Mouse (Mus musculus) ES-Bruce4 (cell line): Measurements from ENCODE around the gene Skil. TPM values are rescaled to one million over a fixed set of nuclear protein-coding genes. Genes with fewer than 3 reads are reported as not detected.

Experiments used
- H3K27ac ChIP-seq: 2 replicates; pipeline ENCODE4 v1.5.1; 2012; ENCODE audit warnings: low read length, inconsistent platforms; ENCODE audit not compliant: insufficient read depth
- H3K27me3 ChIP-seq: 2 replicates; pipeline ENCODE4 v1.6.1; 2012; ENCODE audit warnings: mild to moderate bottlenecking, low read length, inconsistent platforms; ENCODE audit not compliant: control insufficient read depth, poor library complexity, insufficient read depth, severe bottlenecking
- H3K36me3 ChIP-seq: 2 replicates; pipeline ENCODE4 v1.6.1; 2012; ENCODE audit warnings: inconsistent platforms, mild to moderate bottlenecking, low read length, moderate library complexity; ENCODE audit not compliant: control insufficient read depth, poor library complexity, insufficient read depth, severe bottlenecking
- H3K4me1 ChIP-seq: one replicate; pipeline ENCODE4 v1.8.1; 2011; ENCODE audit warnings: low read length; ENCODE audit not compliant: control insufficient read depth, insufficient read depth
- H3K4me3 ChIP-seq: 2 replicates; pipeline ENCODE4 v1.5.1; 2011; ENCODE audit warnings: low read depth, mild to moderate bottlenecking, low read length
- H3K9ac ChIP-seq: 2 replicates; pipeline ENCODE4 v1.6.1; 2012; ENCODE audit warnings: low read depth, mild to moderate bottlenecking, inconsistent platforms; ENCODE audit not compliant: poor library complexity, severe bottlenecking
- H3K9me3 ChIP-seq: replicated peaks from 2 replicates; pipeline ENCODE4 v1.6.1; 2012; ENCODE audit warnings: mild to moderate bottlenecking, low read length, inconsistent platforms; ENCODE audit not compliant: control insufficient read depth, poor library complexity, insufficient read depth, severe bottlenecking
- CTCF ChIP-seq: IDR thresholded peaks from one replicate; pipeline ENCODE4 v1.8.1; 2011; ENCODE audit warnings: low read depth, low read length
- EP300 ChIP-seq: IDR thresholded peaks from 2 replicates; pipeline ENCODE4 v1.6.1; 2011; ENCODE audit warnings: low read depth, low read length; ENCODE audit not compliant: insufficient read depth
- POLR2A ChIP-seq: IDR thresholded peaks from one replicate; pipeline ENCODE4 v1.8.1; 2011; ENCODE audit warnings: low read length; ENCODE audit not compliant: insufficient read depth
- polyA plus RNA-seq: library from polyadenylated mRNA; stranded (reverse); fragments of >200 nt; gene quantifications from 2 replicates; pipeline ENCODE4 v1.2.4, GENCODE M21; 2011; ENCODE audit warnings: low read depth; ENCODE audit not compliant: missing spikeins, insufficient read depth, insufficient read length

Gene Skil
- polyA plus RNA-seq, 1 experiment, result 69.6 TPM

DNA sequence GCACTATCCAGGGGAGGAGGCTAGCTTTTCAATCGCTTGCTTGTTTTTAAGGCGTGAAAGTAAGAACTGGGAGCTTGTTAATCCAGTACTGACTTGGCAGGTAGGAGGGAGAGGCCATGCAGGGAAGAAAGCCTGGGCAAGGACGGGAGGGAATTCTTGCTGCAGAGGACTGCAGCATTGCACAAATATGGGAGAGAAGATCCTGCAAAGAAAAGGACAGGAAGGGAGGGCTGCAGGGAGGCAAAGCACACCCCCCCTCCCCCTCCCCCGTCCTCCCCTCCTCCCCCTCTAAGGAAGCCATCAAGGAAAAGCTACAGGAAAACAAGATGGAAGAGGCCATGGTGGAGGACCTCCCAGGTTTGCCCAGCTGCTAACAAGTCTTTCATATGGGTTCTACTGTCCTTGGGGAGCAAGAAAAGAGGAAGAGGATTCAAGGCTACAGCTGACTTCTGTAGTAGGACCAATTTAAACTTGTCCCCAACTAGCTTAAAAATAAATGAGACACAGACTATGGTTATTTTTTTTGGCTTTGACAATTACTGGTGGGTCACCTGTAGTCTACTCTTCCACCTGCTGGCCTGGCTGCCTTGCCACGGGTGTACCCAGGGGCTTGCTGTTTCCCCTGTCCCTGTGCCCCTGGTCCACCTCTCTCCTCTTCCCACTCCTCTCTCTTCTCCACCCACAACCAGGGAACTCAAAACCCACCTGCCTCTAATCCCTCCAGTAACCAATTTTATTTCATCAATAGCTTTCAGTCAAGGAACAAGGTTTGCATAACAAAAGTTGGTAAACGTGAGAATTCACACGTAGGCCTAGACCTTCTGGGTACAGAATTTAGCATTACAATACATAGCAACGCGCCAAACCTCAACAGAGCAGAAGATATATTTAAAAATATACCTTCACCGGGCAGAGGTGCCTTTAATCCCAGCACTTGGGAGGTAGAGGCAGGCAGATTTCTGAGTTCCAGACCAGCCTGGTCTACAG, 5.8 kb upstream of the Skil start:
- Histone ChIP-seq H3K27me3 (no peaks in the 10 kb centered on the region), H3K27ac (peak overlapping the region; percentile 93), H3K9ac (no peak overlapping the region), H3K9me3 (no peaks in the 10 kb centered on the region), H3K4me3 (no peak overlapping the region; the same call in 1 of the 2 replicates), H3K4me1 (peaks cover 8% of the 10 kb centered on the region), H3K36me3 (no peaks in the 10 kb centered on the region)
- TF ChIP-seq EP300 (peak; percentile 59; the same call in 1 of the 2 replicates), POLR2A (no peak), CTCF (no peak)

DNA sequence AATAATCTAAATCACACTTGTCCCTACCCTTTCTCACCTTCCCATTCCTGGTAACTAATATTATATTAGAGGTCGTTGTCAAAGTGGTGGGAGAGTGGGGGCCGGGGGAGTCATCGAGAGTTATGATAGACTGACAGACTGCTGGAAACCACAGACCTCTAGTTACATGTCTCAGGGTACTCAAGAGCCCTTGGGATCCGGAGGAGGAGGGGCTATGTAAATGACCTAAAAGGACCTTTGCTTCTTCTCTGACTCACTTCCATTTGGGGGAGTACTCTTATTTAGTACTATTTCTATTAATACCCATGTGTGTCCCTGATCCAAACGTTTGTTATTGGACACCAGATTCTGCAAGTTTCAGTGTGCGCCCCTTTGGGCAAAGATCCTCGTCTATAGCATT, 4.9 kb upstream of the Skil start:
- H3K27me3 ChIP-seq, result no peaks in the 10 kb centered on the region
- H3K4me1 ChIP-seq, result peaks cover 8% of the 10 kb centered on the region
- no peaks in the 10 kb centered on the region for H3K36me3 ChIP-seq
- H3K27ac ChIP-seq, result peak overlapping the region; percentile 76
- H3K9ac ChIP-seq, result no peak overlapping the region
- no peaks in the 10 kb centered on the region for H3K9me3 ChIP-seq
- H3K4me3 ChIP-seq, result no peak overlapping the region
- TF ChIP-seq POLR2A (no peak), EP300 (no peak), CTCF (no peak)

DNA sequence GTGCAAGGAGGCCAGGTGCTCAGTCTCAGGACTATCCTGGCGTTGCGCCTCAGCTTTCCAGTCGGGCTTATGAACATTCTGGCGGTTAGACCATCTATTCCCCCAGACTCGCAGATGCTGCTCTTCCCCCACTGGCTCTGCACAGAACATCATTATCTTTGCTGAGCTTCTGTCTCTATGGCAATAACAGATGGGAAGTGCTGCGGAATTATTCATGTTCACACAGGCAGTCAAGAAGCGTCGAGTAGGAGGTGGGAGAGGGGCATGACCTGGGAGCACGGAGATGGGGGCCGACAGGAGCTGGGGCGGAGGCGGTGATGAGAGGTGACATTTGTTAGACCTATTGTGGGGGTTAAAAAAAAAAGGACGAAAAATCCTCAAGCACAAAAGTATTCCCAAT, 1.7 kb upstream of the Skil start:
- Histone ChIP-seq H3K4me3 (no peak overlapping the region), H3K27me3 (no peaks in the 10 kb centered on the region), H3K36me3 (peaks cover 10% of the 10 kb centered on the region), H3K9ac (peak overlapping the region; percentile 98), H3K9me3 (no peaks in the 10 kb centered on the region), H3K4me1 (peaks cover 7% of the 10 kb centered on the region), H3K27ac (no peak overlapping the region)
- no peak for TF ChIP-seq CTCF

DNA sequence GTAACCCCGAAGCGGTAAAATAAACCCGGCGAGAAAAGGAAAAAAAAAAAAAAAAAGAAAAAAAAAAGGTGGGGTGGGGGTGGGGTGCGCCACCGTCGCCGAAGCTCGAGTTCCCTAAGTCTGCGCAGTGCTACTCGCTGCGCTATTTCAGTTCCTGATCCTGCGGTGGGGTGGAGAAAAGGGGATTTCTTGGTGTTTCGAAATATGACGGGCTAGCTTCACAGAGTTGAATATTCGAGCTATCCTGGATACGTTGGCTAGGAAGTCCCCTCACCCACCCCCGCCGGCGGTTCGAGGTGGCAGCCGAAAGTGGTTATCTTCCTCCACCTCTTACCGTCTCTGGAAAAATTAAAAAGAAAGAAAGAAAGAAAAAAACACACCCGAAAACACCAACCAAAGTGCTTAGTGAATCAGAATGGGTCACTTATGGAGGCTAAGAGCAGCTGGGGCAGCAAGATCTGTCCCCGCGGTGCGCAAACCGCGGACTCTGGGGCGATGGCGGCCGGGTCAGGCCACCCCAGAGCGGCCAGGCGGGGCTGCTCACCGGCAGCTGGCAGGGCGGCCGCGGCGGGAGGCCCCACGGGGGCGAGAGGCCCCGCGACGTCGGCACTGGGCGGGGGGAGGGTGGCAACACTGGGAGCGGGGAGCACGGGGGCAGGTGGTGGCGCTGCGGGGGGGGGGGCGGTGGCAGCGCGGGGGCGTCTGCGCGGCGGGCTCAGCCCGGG, 1.1 kb upstream of the Skil start:
- Histone ChIP-seq H3K9me3 (no peaks in the 10 kb centered on the region), H3K27me3 (no peaks in the 10 kb centered on the region), H3K27ac (peak overlapping the region; percentile 80), H3K9ac (peak overlapping the region; percentile 98), H3K36me3 (peaks cover 14% of the 10 kb centered on the region), H3K4me3 (peak overlapping the region; percentile 57), H3K4me1 (peaks cover 7% of the 10 kb centered on the region)
- no peak for TF ChIP-seq CTCF
- no peak for TF ChIP-seq EP300
- no peak for TF ChIP-seq POLR2A

DNA sequence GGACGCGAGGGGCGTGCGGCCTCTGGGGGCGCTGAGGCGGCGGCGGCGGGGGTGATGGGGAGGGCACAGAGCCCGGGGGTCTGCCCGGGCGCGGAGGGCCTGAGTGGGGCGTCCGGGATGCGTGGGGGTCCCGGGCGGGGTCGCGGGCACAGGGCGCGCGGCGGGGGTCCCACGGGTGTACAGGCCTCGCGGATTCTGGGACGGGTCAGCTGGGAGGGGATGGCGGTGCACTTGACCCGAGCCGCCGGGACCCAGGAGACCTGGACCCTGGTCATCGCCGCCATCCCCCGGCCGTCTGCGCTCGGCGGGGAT, 277 bp downstream of the Skil start:
- Histone ChIP-seq H3K9me3 (no peaks in the 10 kb centered on the region), H3K9ac (peak overlapping the region; percentile 98), H3K4me1 (peaks cover 7% of the 10 kb centered on the region), H3K27ac (peak overlapping the region; percentile 74), H3K36me3 (peaks cover 18% of the 10 kb centered on the region), H3K27me3 (no peaks in the 10 kb centered on the region), H3K4me3 (peak overlapping the region; percentile 96)
- TF ChIP-seq EP300, result no peak
- no peak for TF ChIP-seq CTCF
- no peak for TF ChIP-seq POLR2A
